Mouse (Mus musculus) erythroblast, embryonic 14.5 days (primary cell): ENCODE measurements around the gene Trim2.

Experiments used
- GATA1 ChIP-seq: IDR thresholded peaks from 2 replicates; pipeline ENCODE4 v1.6.1; 2012; ENCODE audit warnings: low read length, inconsistent platforms, mixed read lengths
- TAL1 ChIP-seq: IDR thresholded peaks from 3 replicates; pipeline ENCODE4 v1.6.1; 2012; ENCODE audit warnings: low read length, inconsistent platforms, mixed read lengths

- TF ChIP-seq GATA1 (no peak), TAL1 (no peak)
These were observed 175.9 kb downstream of the Trim2 start for GRCm38 (mm10) chr3:84130776-84131175.
